8 mouse cellular contexts compared by ENCODE assay signal in the genomic region with DNA sequence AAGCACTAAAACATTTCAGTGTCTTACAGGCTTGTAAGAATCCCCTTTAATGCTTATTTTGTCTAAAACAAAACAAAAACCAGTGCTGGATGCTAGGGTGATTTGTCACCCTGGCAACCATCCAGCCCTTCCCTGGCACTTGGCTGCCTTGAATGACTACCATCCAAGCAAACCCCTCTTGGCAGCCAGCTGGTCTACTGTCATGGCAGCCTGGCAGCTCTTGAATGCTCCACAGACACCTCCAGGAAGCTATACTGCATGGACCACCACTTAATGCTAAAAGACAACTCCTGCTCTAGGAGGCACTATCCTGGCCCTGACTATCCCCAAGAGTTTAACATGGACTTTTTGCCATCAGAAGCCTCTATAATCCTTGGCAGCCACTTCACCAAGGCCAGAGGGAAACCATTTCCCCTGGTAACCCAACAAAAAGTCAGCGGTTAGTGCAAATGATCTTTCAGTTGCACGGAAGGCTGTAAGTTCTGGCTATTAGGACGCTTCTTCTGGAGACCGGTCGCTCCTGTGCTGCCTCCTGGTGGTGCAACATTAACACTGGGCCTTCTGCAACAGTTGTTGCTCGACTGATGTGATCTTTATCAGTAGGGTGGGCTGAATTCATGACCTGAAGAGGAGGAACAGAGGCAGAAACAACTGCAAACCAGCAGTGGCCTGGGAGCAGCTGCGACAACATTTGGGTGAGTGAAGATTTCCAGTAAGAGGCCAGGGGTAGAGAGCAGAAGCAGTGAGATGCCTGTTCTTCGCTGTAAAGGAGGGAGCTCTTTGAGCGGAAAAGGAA. TPM values are rescaled to one million over a fixed set of nuclear protein-coding genes. Genes with fewer than 3 reads are reported as not detected.
DNase-seq lines count a peak whose midpoint lies in the region; ATAC-seq and TF ChIP-seq lines count a peak whose summit lies in the region.

No protein-coding gene starts in this region.

- peak overlapping the region; percentile 91 for H3K27ac ChIP-seq in intestine, postnatal 0 days (ENCODE audit: low read depth, low read length)
- H3K27ac ChIP-seq in limb, embryonic 14.5 days (replicated peaks; ENCODE audit: low read depth, low read length) = peak overlapping the region; percentile 59; the same call in 1 of the 2 replicates
- H3K27ac ChIP-seq in midbrain, embryonic 14.5 days (replicated peaks; ENCODE audit: low read depth, low read length) = peak overlapping the region; percentile 74

- H3K4me1 ChIP-seq in intestine, postnatal 0 days (replicated peaks; ENCODE audit: control insufficient read depth, insufficient read depth, low read length) = peaks cover 3% of the 10 kb centered on the region; the same call in 1 of the 2 replicates
- peaks cover 13% of the 10 kb centered on the region for H3K4me1 ChIP-seq in limb, embryonic 14.5 days (ENCODE audit: control insufficient read depth, insufficient read depth, low read length)
- peaks cover 20% of the 10 kb centered on the region for H3K4me1 ChIP-seq in midbrain, embryonic 14.5 days (ENCODE audit: control insufficient read depth, insufficient read depth, low read length)

- WGBS in intestine, postnatal 0 days = 4% methylated on average over 9 of the region's 9 CpGs
- 11% methylated on average over 9 of the region's 9 CpGs for WGBS in limb, embryonic 14.5 days
- WGBS in midbrain, embryonic 14.5 days = 9% methylated on average over 9 of the region's 9 CpGs

- H3K9me3 ChIP-seq in intestine, postnatal 0 days (ENCODE audit: control insufficient read depth) = no peaks in the 10 kb centered on the region
- H3K9me3 ChIP-seq in limb, embryonic 14.5 days (ENCODE audit: control insufficient read depth, low read length) = no peaks in the 10 kb centered on the region
- H3K9me3 ChIP-seq in midbrain, embryonic 14.5 days (ENCODE audit: control insufficient read depth, low read length) = no peaks in the 10 kb centered on the region

- DNase-seq in 3T3-L1 (ENCODE audit: low read depth, low spot score) (peak; percentile 86), adipocyte (ENCODE audit: low spot score) (peak; percentile 82)
- peak; percentile 75 for DNase-seq in embryo, embryonic 11 days
- DNase-seq in heart, adult 18-20 months = peak; percentile 53 to 77
- DNase-seq in limb, embryonic 14.5 days (ENCODE audit: low spot score) = peak; percentile 83
- peak; percentile 74 for DNase-seq in midbrain, embryonic 14.5 days
- peak; percentile 46 to 67 for DNase-seq in spleen, postnatal 14 days (ENCODE audit: low spot score in 2 of 2)

- peak overlapping the region; percentile 71 for H3K4me3 ChIP-seq in intestine, postnatal 0 days (ENCODE audit: low read depth, low read length)
- peak overlapping the region; percentile 70 for H3K4me3 ChIP-seq in limb, embryonic 14.5 days (replicated peaks; ENCODE audit: low read length)
- H3K4me3 ChIP-seq in midbrain, embryonic 14.5 days (replicated peaks; ENCODE audit: low read depth, low read length) = peak overlapping the region; percentile 78

- H3K27me3 ChIP-seq in intestine, postnatal 0 days (replicated peaks; ENCODE audit: control insufficient read depth, insufficient read depth, low read length) = no peaks in the 10 kb centered on the region
- no peaks in the 10 kb centered on the region for H3K27me3 ChIP-seq in limb, embryonic 14.5 days (ENCODE audit: control insufficient read depth, insufficient read depth, low read length)
- no peaks in the 10 kb centered on the region for H3K27me3 ChIP-seq in midbrain, embryonic 14.5 days (ENCODE audit: control insufficient read depth, insufficient read depth, low read length)

- H3K9ac ChIP-seq in intestine, postnatal 0 days (ENCODE audit: low read depth, low read length) = peak overlapping the region; percentile 76; the same call in 1 of the 2 replicates
- peak overlapping the region; percentile 57 for H3K9ac ChIP-seq in limb, embryonic 14.5 days (ENCODE audit: low read depth, low read length, severe bottlenecking)
- peak overlapping the region; percentile 48; the same call in 1 of the 2 replicates for H3K9ac ChIP-seq in midbrain, embryonic 14.5 days (replicated peaks; ENCODE audit: low read length)

- TF ChIP-seq POLR2A in limb, embryonic 14.5 days (IDR thresholded peaks at IDR 0.05; ENCODE audit: borderline replicate concordance, extremely low read depth, insufficient read depth, insufficient read length) = no peak

- H3K36me3 ChIP-seq in intestine, postnatal 0 days (ENCODE audit: control insufficient read depth, insufficient read depth) = no peaks in the 10 kb centered on the region
- H3K36me3 ChIP-seq in limb, embryonic 14.5 days (ENCODE audit: control insufficient read depth, insufficient read depth, low read length) = no peaks in the 10 kb centered on the region
- no peaks in the 10 kb centered on the region for H3K36me3 ChIP-seq in midbrain, embryonic 14.5 days (ENCODE audit: control insufficient read depth, insufficient read depth, low read length)

- peak; percentile 44; the same call in 1 of the 2 replicates for ATAC-seq in intestine, postnatal 0 days
- ATAC-seq in limb, embryonic 14.5 days (ENCODE audit: low FRiP score, low read depth) = no peak
- ATAC-seq in midbrain, embryonic 14.5 days (ENCODE audit: low FRiP score, low TSS enrichment) = no peak; the same call in 1 of the 2 replicates

- H3K4me2 ChIP-seq in intestine, postnatal 0 days (replicated peaks; ENCODE audit: low read depth) = peak overlapping the region; percentile 93
- H3K4me2 ChIP-seq in limb, embryonic 14.5 days (replicated peaks; ENCODE audit: low read depth, low read length, severe bottlenecking) = peak overlapping the region; percentile 79
- peak overlapping the region; percentile 73 for H3K4me2 ChIP-seq in midbrain, embryonic 14.5 days (ENCODE audit: low read length)

- peak; percentile 94 for TF ChIP-seq CTCF in intestine, postnatal 0 days (IDR thresholded peaks at IDR 0.05; ENCODE audit: low read depth)

RNA-seq across cellular contexts. Expression of gene Fbl, which starts 1.0 kb away (rescaled TPM):
- total RNA-seq in heart, adult 18-20 months (2021) = 10 to 100 TPM; 28.9 to 32.8 TPM
- 60.6 and 67.1 TPM in 2 replicates for polyA plus RNA-seq in intestine, postnatal 0 days (2015; fragmentation: Nextera tagmentation; extraction: Ambion mirVana)
- polyA plus RNA-seq in limb, embryonic 14.5 days (2012; rRNA removed) = 238 and 299 TPM in 2 replicates
- polyA plus RNA-seq in limb, embryonic 14.5 days (2014; fragmentation: Nextera tagmentation; extraction: Ambion mirVana) = 43.7 and 45.9 TPM in 2 replicates
- 26.2 and 36.4 TPM in 2 replicates for polyA plus RNA-seq in midbrain, embryonic 14.5 days (2014; fragmentation: Nextera tagmentation; extraction: Ambion mirVana)

RNA-seq across cellular contexts. Expression of gene Dyrk1b, which starts 10.8 kb away (rescaled TPM):
- 10 to 100 TPM; 26.0 to 32.6 TPM for total RNA-seq in heart, adult 18-20 months (2021)
- polyA plus RNA-seq in intestine, postnatal 0 days (2015; fragmentation: Nextera tagmentation; extraction: Ambion mirVana) = 7.0 and 8.2 TPM in 2 replicates
- polyA plus RNA-seq in limb, embryonic 14.5 days (2012; rRNA removed) = 26.0 and 37.8 TPM in 2 replicates
- 13.8 and 15.7 TPM in 2 replicates for polyA plus RNA-seq in limb, embryonic 14.5 days (2014; fragmentation: Nextera tagmentation; extraction: Ambion mirVana)
- 13.7 and 17.3 TPM in 2 replicates for polyA plus RNA-seq in midbrain, embryonic 14.5 days (2014; fragmentation: Nextera tagmentation; extraction: Ambion mirVana)

RNA-seq across cellular contexts. Expression of gene 9530053A07Rik, which starts 39.3 kb away (rescaled TPM):
- not detected for total RNA-seq in heart, adult 18-20 months (2021)
- polyA plus RNA-seq in intestine, postnatal 0 days (2015; fragmentation: Nextera tagmentation; extraction: Ambion mirVana) = 2.3 and 2.4 TPM in 2 replicates
- polyA plus RNA-seq in limb, embryonic 14.5 days (2012; rRNA removed) = not detected in 2 replicates
- not detected in 2 replicates for polyA plus RNA-seq in limb, embryonic 14.5 days (2014; fragmentation: Nextera tagmentation; extraction: Ambion mirVana)
- polyA plus RNA-seq in midbrain, embryonic 14.5 days (2014; fragmentation: Nextera tagmentation; extraction: Ambion mirVana) = 0.04 TPM in 2 replicates
